Mouse (Mus musculus) cerebellum, postnatal 10 days (tissue): ENCODE data around the gene Nptn.
"Not testable (repeated sequence)": the region's sequence is repeated elsewhere in the genome, so short reads cannot be mapped to it uniquely, and the experiment has no call there.

Experiments
- DNase-seq, 2 experiments: peaks; one replicate each; pipeline ENCODE4 v3.0.0; 2021; ENCODE audit warnings: mixed read lengths in 2 of 2

Nptn gene

GRCm38 (mm10) chr9:58565945-58566344 is 16.1 kb upstream of the Nptn start:
- not testable (repeated sequence) for DNase-seq

- DNase-seq: peak; percentile 46 to 61
Measured at GRCm38 (mm10) chr9:58567682-58568081, 14.4 kb upstream of the Nptn start.

- no peak for DNase-seq
Measured at GRCm38 (mm10) chr9:58571001-58571400, 11.0 kb upstream of the Nptn start.

- DNase-seq: peak; percentile 88 to 90
Measured at GRCm38 (mm10) chr9:58578669-58579068, 3.4 kb upstream of the Nptn start.

- DNase-seq: peak; percentile 16 to 24
Measured at GRCm38 (mm10) chr9:58580453-58581195, 1.4 kb upstream of the Nptn start.

GRCm38 (mm10) chr9:58581283-58581930 is 633 bp upstream of the Nptn start:
- no peak for DNase-seq

GRCm38 (mm10) chr9:58582581-58583266 is 684 bp downstream of the Nptn start:
- peak in 1 of 2 experiments; percentile 53 for DNase-seq

GRCm38 (mm10) chr9:58583267-58583641 is 1.2 kb downstream of the Nptn start:
- DNase-seq: peak in 1 of 2 experiments; percentile 37

- no peak for DNase-seq
Measured at GRCm38 (mm10) chr9:58584323-58584722, 2.3 kb downstream of the Nptn start.

GRCm38 (mm10) chr9:58588657-58589056 is 6.6 kb downstream of the Nptn start:
- DNase-seq: no peak

- no peak for DNase-seq
Measured at GRCm38 (mm10) chr9:58595313-58595712, 13.3 kb downstream of the Nptn start.

GRCm38 (mm10) chr9:58613790-58614189 is 31.8 kb downstream of the Nptn start:
- DNase-seq: peak; percentile 49 to 53

GRCm38 (mm10) chr9:58615064-58615938 is 33.3 kb downstream of the Nptn start:
- DNase-seq: no peak

GRCm38 (mm10) chr9:58623009-58623408 is 41.0 kb downstream of the Nptn start:
- DNase-seq: no peak

GRCm38 (mm10) chr9:58627197-58627596 is 45.2 kb downstream of the Nptn start:
- no peak for DNase-seq

- DNase-seq: no peak
Measured at GRCm38 (mm10) chr9:58630441-58630840, 48.4 kb downstream of the Nptn start.

- peak in 1 of 2 experiments; percentile 47 for DNase-seq
Measured at GRCm38 (mm10) chr9:58648406-58649264, 66.6 kb downstream of the Nptn start.

- DNase-seq: no peak
Measured at GRCm38 (mm10) chr9:58649265-58649626, 67.2 kb downstream of the Nptn start.

- peak; percentile 61 to 78 for DNase-seq
Measured at GRCm38 (mm10) chr9:58651993-58652392, 70.0 kb downstream of the Nptn start.

- no peak for DNase-seq
Measured at GRCm38 (mm10) chr9:58654494-58654893, 72.5 kb downstream of the Nptn start.

GRCm38 (mm10) chr9:58656396-58656795 is 74.4 kb downstream of the Nptn start:
- peak; percentile 49 to 61 for DNase-seq

- no peak for DNase-seq
Measured at GRCm38 (mm10) chr9:58656824-58657223, 74.8 kb downstream of the Nptn start.
